Comparison of ENCODE assay signal across 7 mouse cellular contexts in genomic region chr12:76710351-76711100, GRCm38 (mm10). TPM values are rescaled to one million over a fixed set of nuclear protein-coding genes. Genes with fewer than 3 reads are reported as not detected.
DNase-seq lines count a peak whose midpoint lies in the region; ATAC-seq lines count a peak whose summit lies in the region.

Sptb (minus strand) TSS chr12:76710547.

- peak within 1 kb of the TSS; percentile 99 for H3K4me2 ChIP-seq in hindbrain, embryonic 14.5 days (replicated peaks)

- peaks cover 42% of the 10 kb centered on the region for H3K27me3 ChIP-seq in hindbrain, embryonic 14.5 days (ENCODE audit: control insufficient read depth, insufficient read depth, low read length)

- H3K36me3 ChIP-seq in hindbrain, embryonic 14.5 days (replicated peaks; ENCODE audit: control insufficient read depth, insufficient read depth) = no peaks in the 10 kb centered on the region

- WGBS in hindbrain, embryonic 14.5 days = under 1% methylated on average over 40 of the region's 40 CpGs

- peak; percentile 37 for DNase-seq in adrenal gland, adult 8-10 months
- DNase-seq in cerebellum, postnatal 36 days = peak; percentile 95 to 98
- DNase-seq in gastrocnemius, adult 18-20 months (ENCODE audit: low spot score) = peak; percentile 64
- peak; percentile 67 for DNase-seq in hindbrain, embryonic 14.5 days (ENCODE audit: low spot score)
- DNase-seq in layer of hippocampus, postnatal 36 days = peak; percentile 44 to 70
- DNase-seq in lung, postnatal 25 days (ENCODE audit: low spot score) = peak; percentile 3
- peak; percentile 57 for DNase-seq in ovary, postnatal 36 days (ENCODE audit: low spot score)

- H3K9me3 ChIP-seq in hindbrain, embryonic 14.5 days (ENCODE audit: control insufficient read depth, low read length) = no peaks in the 10 kb centered on the region

- H3K9ac ChIP-seq in hindbrain, embryonic 14.5 days = peak within 1 kb of the TSS; percentile 64

- ATAC-seq in hindbrain, embryonic 14.5 days (ENCODE audit: low FRiP score) = peak; percentile 79

- peak within 1 kb of the TSS; percentile 49; the same call in 1 of the 2 replicates for H3K27ac ChIP-seq in hindbrain, embryonic 14.5 days

- H3K4me1 ChIP-seq in hindbrain, embryonic 14.5 days (replicated peaks; ENCODE audit: control insufficient read depth, insufficient read depth, low read length) = 0 out of 2 replicates have a peak, but pooled peaks cover 5% of the 10 kb centered on the region

- H3K4me3 ChIP-seq in hindbrain, embryonic 14.5 days (replicated peaks; ENCODE audit: low read length) = peak within 1 kb of the TSS; percentile 62

RNA-seq across cellular contexts. Expression of gene Sptb, which starts in this region (rescaled TPM):
- 10 to 100 TPM; 17.6 to 57.6 (median 38.8) TPM for total RNA-seq in adrenal gland, adult 8-10 months (2022)
- 100 to 1,000 TPM; 158 to 172 TPM for total RNA-seq in gastrocnemius, adult 18-20 months (2021)
- 11.3 and 11.5 TPM in 2 replicates for polyA plus RNA-seq in hindbrain, embryonic 14.5 days (2014; fragmentation: Nextera tagmentation; extraction: Ambion mirVana)
- total RNA-seq in layer of hippocampus, postnatal 36 days (2021) = 100 to 1,000 TPM; 126 to 127 TPM

Comparison
In these comparisons a context has a peak if more than half of its experiments do, and no peak if none do; other contexts are left out.
1. Peak in every context shown above with its lines: DNase-seq, ATAC-seq, H3K4me3 ChIP-seq and H3K27ac ChIP-seq.
2. DNase-seq: peak in every context shown above with its lines; median percentile 96 in cerebellum, postnatal 36 days; 67 in hindbrain, embryonic 14.5 days; 64 in gastrocnemius, adult 18-20 months; 57 in layer of hippocampus, postnatal 36 days; 57 in ovary, postnatal 36 days; 37 in adrenal gland, adult 8-10 months; 3 in lung, postnatal 25 days.